Mouse (Mus musculus) bone marrow, adult 2 months (tissue): ENCODE measurements around the gene Ttc3. TPM values are rescaled to one million over a fixed set of nuclear protein-coding genes. Genes with fewer than 3 reads are reported as not detected.

Experiments used
- H3K27ac ChIP-seq: fragments of 200-500 bp; 2 replicates; pipeline ENCODE4 v1.5.1; 2012; ENCODE audit warnings: low read depth, mild to moderate bottlenecking, control low read depth, inconsistent platforms, low read length; ENCODE audit not compliant: control insufficient read depth, poor library complexity, insufficient read depth
- H3K4me1 ChIP-seq: fragments of 200-500 bp; 2 replicates; pipeline ENCODE4 v1.6.1; 2011; ENCODE audit warnings: low read length; ENCODE audit not compliant: control insufficient read depth, insufficient read depth
- H3K4me3 ChIP-seq: fragments of 200-500 bp; replicated peaks from 2 replicates; pipeline ENCODE3; 2011; ENCODE audit warnings: mild to moderate bottlenecking, low read depth, low read length, control low read depth; ENCODE audit not compliant: control insufficient read depth
- CTCF ChIP-seq: fragments of 200-500 bp; IDR thresholded peaks from 2 replicates; pipeline ENCODE4 v1.5.1; 2011; ENCODE audit warnings: low read length, control low read depth; ENCODE audit not compliant: control insufficient read depth, insufficient read depth
- POLR2A ChIP-seq: fragments of 200-500 bp; IDR thresholded peaks from 2 replicates; pipeline ENCODE4 v1.6.1; 2011; ENCODE audit warnings: low read depth, mild to moderate bottlenecking, control low read depth, low read length, borderline replicate concordance; ENCODE audit not compliant: control insufficient read depth
- WGBS: fragments of 180-500 bp; shearing (Covaris S2); methylation state at CpG from one replicate; pipeline ENCODE4 v1.1.7; 2018; 5-methylcytosine and 5-hydroxymethylcytosine counted together
- polyA plus RNA-seq: library from polyadenylated mRNA; stranded (reverse); fragments of >200 nt; gene quantifications from 2 replicates; pipeline ENCODE4 v1.2.4, GENCODE M21; 2011; ENCODE audit warnings: low replicate concordance; ENCODE audit not compliant: missing spikeins, insufficient read depth, insufficient read length

The Ttc3 gene
- polyA plus RNA-seq: 8.7 and 18.6 TPM in 2 replicates

- peak within 1 kb of the TSS; percentile 99 for H3K4me3 ChIP-seq
- H3K4me1 ChIP-seq: no peaks in the 10 kb centered on the region
- TF ChIP-seq CTCF: no peak
- no peak for TF ChIP-seq POLR2A
- under 1% methylated on average over 78 of the region's 79 CpGs for WGBS
- H3K27ac ChIP-seq: peak within 1 kb of the TSS; percentile 85
These were observed at the start of gene Ttc3 for GRCm38 (mm10) chr16:94370173-94370914. Ttc3 (plus strand) TSS chr16:94370618.

- WGBS: 57% methylated on average over 5 of the region's 5 CpGs
- Histone ChIP-seq H3K27ac (no peak overlapping the region), H3K4me1 (no peaks in the 10 kb centered on the region; the same call in 1 of the 2 replicates), H3K4me3 (no peak overlapping the region)
- TF ChIP-seq CTCF (no peak), POLR2A (no peak)
These were observed 46.7 kb upstream of the Ttc3 start for GRCm38 (mm10) chr16:94323681-94324080.

GRCm38 (mm10) chr16:94326008-94326407, 44.4 kb upstream of the Ttc3 start:
- Histone ChIP-seq H3K27ac (no peak overlapping the region), H3K4me1 (no peaks in the 10 kb centered on the region; the same call in none of the 2 replicates), H3K4me3 (no peak overlapping the region)
- no peak for TF ChIP-seq CTCF
- no peak for TF ChIP-seq POLR2A
- WGBS: 74% methylated on average over 3 of the region's 3 CpGs

GRCm38 (mm10) chr16:94327781-94328711, 42.4 kb upstream of the Ttc3 start, which contains the start of gene Ripply3:
Ripply3 (plus strand) TSS chr16:94328420.
- no peaks in the 10 kb centered on the region; the same call in none of the 2 replicates for H3K4me1 ChIP-seq
- H3K4me3 ChIP-seq: peak within 1 kb of the TSS; percentile 67
- WGBS: 1% methylated on average over 63 of the region's 63 CpGs
- H3K27ac ChIP-seq: no peak within 1 kb of the TSS; the same call in 1 of the 2 replicates
- TF ChIP-seq CTCF: no peak
- no peak for TF ChIP-seq POLR2A

- Histone ChIP-seq H3K4me3 (peak overlapping the region; percentile 58), H3K27ac (no peak overlapping the region), H3K4me1 (no peaks in the 10 kb centered on the region; the same call in none of the 2 replicates)
- TF ChIP-seq CTCF (no peak), POLR2A (no peak)
- 8% methylated on average over 25 of the region's 25 CpGs for WGBS
These were observed 41.2 kb upstream of the Ttc3 start for GRCm38 (mm10) chr16:94328881-94329867.

- TF ChIP-seq CTCF (no peak), POLR2A (no peak)
- WGBS: 77% methylated on average over 5 of the region's 5 CpGs
- no peak overlapping the region for H3K4me3 ChIP-seq
- H3K4me1 ChIP-seq: no peaks in the 10 kb centered on the region; the same call in none of the 2 replicates
- H3K27ac ChIP-seq: no peak overlapping the region
These were observed 40.0 kb upstream of the Ttc3 start for GRCm38 (mm10) chr16:94330429-94330828.

- no peaks in the 10 kb centered on the region; the same call in none of the 2 replicates for H3K4me1 ChIP-seq
- 80% methylated on average over 9 of the region's 9 CpGs for WGBS
- TF ChIP-seq POLR2A (no peak), CTCF (no peak)
- no peak overlapping the region for H3K27ac ChIP-seq
- no peak overlapping the region for H3K4me3 ChIP-seq
These were observed 39.1 kb upstream of the Ttc3 start for GRCm38 (mm10) chr16:94331233-94331885.
